Mouse (Mus musculus) forebrain, embryonic 13.5 days (tissue): Measurements from ENCODE around the gene Hacl1. TPM values are rescaled to one million over a fixed set of nuclear protein-coding genes. Genes with fewer than 3 reads are reported as not detected.

ENCODE experiments used
- ATAC-seq: fragments of 200-750 bp; cut with Nextera tagmentation; 2 replicates; pipeline ENCODE4 v1.8.0; 2017
- H3K27ac ChIP-seq: fragments of 300-500 bp; sonication (generic); 2 replicates; pipeline ENCODE4 v1.5.1; 2015; ENCODE audit warnings: inconsistent platforms, mild to moderate bottlenecking, moderate library complexity
- H3K27me3 ChIP-seq: fragments of 300-500 bp; sonication (generic); 2 replicates; pipeline ENCODE4 v1.6.1; 2015; ENCODE audit warnings: mild to moderate bottlenecking, inconsistent platforms
- H3K36me3 ChIP-seq: fragments of 300-500 bp; sonication (generic); 2 replicates; pipeline ENCODE4 v1.6.1; 2015; ENCODE audit warnings: mild to moderate bottlenecking, inconsistent platforms; ENCODE audit not compliant: poor library complexity, severe bottlenecking
- H3K4me1 ChIP-seq: fragments of 300-500 bp; sonication (generic); 2 replicates; pipeline ENCODE4 v1.6.1; 2015; ENCODE audit warnings: inconsistent platforms
- H3K4me2 ChIP-seq: fragments of 300-500 bp; sonication (generic); 2 replicates; pipeline ENCODE4 v1.6.1; 2015; ENCODE audit warnings: inconsistent platforms, mild to moderate bottlenecking, moderate library complexity
- H3K4me3 ChIP-seq: fragments of 300-500 bp; sonication (generic); 2 replicates; pipeline ENCODE4 v1.5.1; 2015; ENCODE audit warnings: mild to moderate bottlenecking, inconsistent platforms
- H3K9ac ChIP-seq: fragments of 300-500 bp; sonication (generic); 2 replicates; pipeline ENCODE4 v1.6.1; 2015; ENCODE audit warnings: mild to moderate bottlenecking, inconsistent platforms
- H3K9me3 ChIP-seq: fragments of 300-500 bp; sonication (generic); replicated peaks from 2 replicates; pipeline ENCODE4 v1.6.1; 2016; ENCODE audit warnings: inconsistent platforms
- WGBS: fragments of 180-500 bp; shearing (Covaris S2); methylation state at CpG from one replicate; pipeline ENCODE4 v1.1.7; 2015; 5-methylcytosine and 5-hydroxymethylcytosine counted together
- polyA plus RNA-seq: library from polyadenylated mRNA; unstranded; fragments of >200 nt; fragmentation: Nextera tagmentation; extraction: Ambion mirVana; gene quantifications from 2 replicates; pipeline ENCODE4 v1.2.1, GENCODE M21; 2015

The Hacl1 gene
- polyA plus RNA-seq, 1 experiment from 2014 or later = 7.7 TPM

GRCm38 (mm10) chr14:31668326-31668725 lies 27.2 kb upstream of the Hacl1 start:
- H3K4me3 ChIP-seq = no peak overlapping the region
- H3K27ac ChIP-seq = no peak overlapping the region
- H3K27me3 ChIP-seq = no peaks in the 10 kb centered on the region
- peaks cover 5% of the 10 kb centered on the region for H3K36me3 ChIP-seq
- no peak for ATAC-seq
- no peak overlapping the region for H3K4me2 ChIP-seq
- no peaks in the 10 kb centered on the region for H3K9me3 ChIP-seq
- peaks cover 46% of the 10 kb centered on the region for H3K4me1 ChIP-seq
- WGBS = 83% methylated on average over 13 of the region's 13 CpGs
- no peak overlapping the region for H3K9ac ChIP-seq

GRCm38 (mm10) chr14:31667741-31668140 lies 26.7 kb upstream of the Hacl1 start:
- H3K4me3 ChIP-seq = no peak overlapping the region
- no peaks in the 10 kb centered on the region for H3K27me3 ChIP-seq
- H3K9ac ChIP-seq = no peak overlapping the region
- peaks cover 52% of the 10 kb centered on the region for H3K4me1 ChIP-seq
- no peak for ATAC-seq
- H3K9me3 ChIP-seq = no peaks in the 10 kb centered on the region
- H3K27ac ChIP-seq = no peak overlapping the region
- no peak overlapping the region for H3K4me2 ChIP-seq
- 94% methylated on average over 6 of the region's 6 CpGs for WGBS
- peaks cover 5% of the 10 kb centered on the region for H3K36me3 ChIP-seq

- H3K4me2 ChIP-seq = no peak overlapping the region
- ATAC-seq = no peak
- H3K4me3 ChIP-seq = no peak overlapping the region
- no peak overlapping the region for H3K27ac ChIP-seq
- 95% methylated on average over 28 of the region's 28 CpGs for WGBS
- no peaks in the 10 kb centered on the region for H3K9me3 ChIP-seq
- peaks cover 5% of the 10 kb centered on the region for H3K36me3 ChIP-seq
- no peaks in the 10 kb centered on the region for H3K27me3 ChIP-seq
- H3K9ac ChIP-seq = no peak overlapping the region
- H3K4me1 ChIP-seq = peaks cover 58% of the 10 kb centered on the region
Observed at GRCm38 (mm10) chr14:31666931-31667705, 26.0 kb upstream of the Hacl1 start.

- no peak overlapping the region for H3K4me2 ChIP-seq
- peaks cover 5% of the 10 kb centered on the region for H3K36me3 ChIP-seq
- WGBS = 86% methylated on average over 4 of the region's 4 CpGs
- H3K4me3 ChIP-seq = no peak overlapping the region
- H3K9me3 ChIP-seq = no peaks in the 10 kb centered on the region
- H3K27me3 ChIP-seq = no peaks in the 10 kb centered on the region
- no peak for ATAC-seq
- no peak overlapping the region for H3K9ac ChIP-seq
- peaks cover 63% of the 10 kb centered on the region for H3K4me1 ChIP-seq
- H3K27ac ChIP-seq = no peak overlapping the region
Observed at GRCm38 (mm10) chr14:31665566-31665940, 24.5 kb upstream of the Hacl1 start.

GRCm38 (mm10) chr14:31664903-31665565 lies 23.9 kb upstream of the Hacl1 start:
- peaks cover 5% of the 10 kb centered on the region for H3K36me3 ChIP-seq
- no peak overlapping the region for H3K9ac ChIP-seq
- no peak for ATAC-seq
- peaks cover 63% of the 10 kb centered on the region for H3K4me1 ChIP-seq
- no peaks in the 10 kb centered on the region for H3K27me3 ChIP-seq
- peak overlapping the region; percentile 99 for H3K27ac ChIP-seq
- H3K9me3 ChIP-seq = no peaks in the 10 kb centered on the region
- H3K4me3 ChIP-seq = no peak overlapping the region
- no peak overlapping the region for H3K4me2 ChIP-seq
- 67% methylated on average over 12 of the region's 12 CpGs for WGBS

GRCm38 (mm10) chr14:31664100-31664902 lies 23.2 kb upstream of the Hacl1 start:
- Histone ChIP-seq H3K27ac (peak overlapping the region; percentile 99), H3K4me2 (no peak overlapping the region), H3K9me3 (no peaks in the 10 kb centered on the region), H3K36me3 (peaks cover 5% of the 10 kb centered on the region), H3K4me3 (no peak overlapping the region), H3K27me3 (no peaks in the 10 kb centered on the region), H3K9ac (no peak overlapping the region), H3K4me1 (peaks cover 63% of the 10 kb centered on the region)
- 48% methylated on average over 18 of the region's 18 CpGs for WGBS
- ATAC-seq = no peak

- Histone ChIP-seq H3K27ac (peak overlapping the region; percentile 99), H3K27me3 (no peaks in the 10 kb centered on the region), H3K4me2 (no peak overlapping the region), H3K9ac (no peak overlapping the region), H3K36me3 (peaks cover 5% of the 10 kb centered on the region), H3K4me1 (peaks cover 60% of the 10 kb centered on the region), H3K4me3 (no peak overlapping the region), H3K9me3 (no peaks in the 10 kb centered on the region)
- ATAC-seq = no peak
- 93% methylated on average over 13 of the region's 13 CpGs for WGBS
Observed at GRCm38 (mm10) chr14:31663376-31664099, 22.5 kb upstream of the Hacl1 start.

- peak; percentile 41 for ATAC-seq
- Histone ChIP-seq H3K36me3 (peaks cover 4% of the 10 kb centered on the region), H3K4me2 (peak overlapping the region; percentile 59), H3K4me1 (peaks cover 65% of the 10 kb centered on the region), H3K9ac (peak overlapping the region; percentile 62), H3K9me3 (no peaks in the 10 kb centered on the region), H3K27me3 (no peaks in the 10 kb centered on the region), H3K27ac (peak overlapping the region; percentile 99), H3K4me3 (peak overlapping the region; percentile 35)
- 26% methylated on average over 9 of the region's 9 CpGs for WGBS
Observed at GRCm38 (mm10) chr14:31662555-31663211, 21.6 kb upstream of the Hacl1 start.

GRCm38 (mm10) chr14:31661671-31662554 lies 20.8 kb upstream of the Hacl1 start:
- 4% methylated on average over 44 of the region's 44 CpGs for WGBS
- ATAC-seq = peak; percentile 91
- Histone ChIP-seq H3K9me3 (no peaks in the 10 kb centered on the region), H3K4me3 (peak overlapping the region; percentile 35), H3K9ac (peak overlapping the region; percentile 62), H3K36me3 (no peaks in the 10 kb centered on the region; the same call in 1 of the 2 replicates), H3K4me2 (peak overlapping the region; percentile 59), H3K27ac (peak overlapping the region; percentile 99), H3K27me3 (no peaks in the 10 kb centered on the region), H3K4me1 (peaks cover 65% of the 10 kb centered on the region)

GRCm38 (mm10) chr14:31660312-31661093 lies 19.4 kb upstream of the Hacl1 start:
- ATAC-seq = peak; percentile 17; the same call in 1 of the 2 replicates
- H3K4me1 ChIP-seq = peaks cover 65% of the 10 kb centered on the region

More at GRCm38 (mm10) chr14:31660312-31661093, 19.4 kb upstream of the Hacl1 start:
- peak overlapping the region; percentile 99 for H3K27ac ChIP-seq
- no peaks in the 10 kb centered on the region for H3K36me3 ChIP-seq
- H3K4me2 ChIP-seq = no peak overlapping the region; the same call in 1 of the 2 replicates
- H3K4me3 ChIP-seq = no peak overlapping the region
- H3K27me3 ChIP-seq = no peaks in the 10 kb centered on the region
- WGBS = 35% methylated on average over 7 of the region's 7 CpGs
- H3K9me3 ChIP-seq = no peaks in the 10 kb centered on the region
- no peak overlapping the region for H3K9ac ChIP-seq
